Mouse (Mus musculus): ENCODE data around the gene Flvcr2. TPM values are rescaled to one million over a fixed set of nuclear protein-coding genes. Genes with fewer than 3 reads are reported as not detected.

Flvcr2 gene
- polyA plus RNA-seq, 1 experiment from 2014 or later: 1.5 TPM

GRCm38 (mm10) chr12:85705831-85706530 is 40.4 kb upstream of the Flvcr2 start:
- Histone ChIP-seq H3K4me1 (ENCODE audit: control insufficient read depth, insufficient read depth, low read length) (no peaks in the 10 kb centered on the region), H3K9me3 (ENCODE audit: control insufficient read depth, low read length) (no peaks in the 10 kb centered on the region), H3K4me3 (ENCODE audit: low read depth, low read length) (peak overlapping the region; percentile 32), H3K36me3 (ENCODE audit: control insufficient read depth, insufficient read depth, low read length) (no peaks in the 10 kb centered on the region), H3K9ac (ENCODE audit: low read length) (peak overlapping the region; percentile 49), H3K4me2 (ENCODE audit: low read depth) (peak overlapping the region; percentile 51), H3K27ac (ENCODE audit: low read depth, low read length) (no peak overlapping the region), H3K27me3 (ENCODE audit: control insufficient read depth, insufficient read depth, low read length) (no peaks in the 10 kb centered on the region)
- DNase-seq (ENCODE audit: low spot score) (no peak), ATAC-seq (ENCODE audit: insufficient read depth, low FRiP score, low TSS enrichment) (no peak)
- 23% methylated on average over 17 of the region's 17 CpGs for WGBS

GRCm38 (mm10) chr12:85706906-85707305 is 39.4 kb upstream of the Flvcr2 start:
- Histone ChIP-seq H3K27ac (ENCODE audit: low read depth, low read length) (no peak overlapping the region), H3K36me3 (ENCODE audit: control insufficient read depth, insufficient read depth, low read length) (no peaks in the 10 kb centered on the region), H3K27me3 (ENCODE audit: control insufficient read depth, insufficient read depth, low read length) (no peaks in the 10 kb centered on the region), H3K9me3 (ENCODE audit: control insufficient read depth, low read length) (no peaks in the 10 kb centered on the region), H3K4me3 (ENCODE audit: low read depth, low read length) (no peak overlapping the region), H3K4me2 (ENCODE audit: low read depth) (no peak overlapping the region), H3K9ac (ENCODE audit: low read length) (no peak overlapping the region), H3K4me1 (ENCODE audit: control insufficient read depth, insufficient read depth, low read length) (no peaks in the 10 kb centered on the region)
- no peak for DNase-seq (ENCODE audit: low spot score)
- WGBS: 86% methylated on average over 4 of the region's 4 CpGs
- no peak for ATAC-seq (ENCODE audit: insufficient read depth, low FRiP score, low TSS enrichment)

- no peaks in the 10 kb centered on the region for H3K27me3 ChIP-seq (ENCODE audit: control insufficient read depth, insufficient read depth, low read length)
- H3K9me3 ChIP-seq (ENCODE audit: control insufficient read depth, low read length): no peaks in the 10 kb centered on the region
- ATAC-seq (ENCODE audit: insufficient read depth, low FRiP score, low TSS enrichment) (no peak), DNase-seq (ENCODE audit: low spot score) (no peak)
- no peak overlapping the region for H3K4me2 ChIP-seq (ENCODE audit: low read depth)
- H3K4me1 ChIP-seq (ENCODE audit: control insufficient read depth, insufficient read depth, low read length): no peaks in the 10 kb centered on the region
- no peak overlapping the region for H3K4me3 ChIP-seq (ENCODE audit: low read depth, low read length)
- H3K36me3 ChIP-seq (ENCODE audit: control insufficient read depth, insufficient read depth, low read length): no peaks in the 10 kb centered on the region
- no peak overlapping the region for H3K9ac ChIP-seq (ENCODE audit: low read length)
- H3K27ac ChIP-seq (ENCODE audit: low read depth, low read length): no peak overlapping the region
- WGBS: 96% methylated on average over 11 of the region's 11 CpGs
Observed at GRCm38 (mm10) chr12:85707391-85707790, 38.9 kb upstream of the Flvcr2 start.

- no peak overlapping the region for H3K27ac ChIP-seq (ENCODE audit: low read depth, low read length)
- no peaks in the 10 kb centered on the region for H3K36me3 ChIP-seq (ENCODE audit: control insufficient read depth, insufficient read depth, low read length)
- H3K9ac ChIP-seq (ENCODE audit: low read length): no peak overlapping the region
- WGBS: 79% methylated on average over 12 of the region's 12 CpGs
- no peaks in the 10 kb centered on the region for H3K4me1 ChIP-seq (ENCODE audit: control insufficient read depth, insufficient read depth, low read length)
- no peak overlapping the region for H3K4me3 ChIP-seq (ENCODE audit: low read depth, low read length)
- DNase-seq (ENCODE audit: low spot score) (no peak), ATAC-seq (ENCODE audit: insufficient read depth, low FRiP score, low TSS enrichment) (no peak)
- H3K27me3 ChIP-seq (ENCODE audit: control insufficient read depth, insufficient read depth, low read length): no peaks in the 10 kb centered on the region
- no peaks in the 10 kb centered on the region for H3K9me3 ChIP-seq (ENCODE audit: control insufficient read depth, low read length)
- no peak overlapping the region for H3K4me2 ChIP-seq (ENCODE audit: low read depth)
Observed at GRCm38 (mm10) chr12:85708556-85708955, 37.8 kb upstream of the Flvcr2 start.

GRCm38 (mm10) chr12:85710695-85711094 is 35.6 kb upstream of the Flvcr2 start:
- Histone ChIP-seq H3K27me3 (ENCODE audit: control insufficient read depth, insufficient read depth, low read length) (no peaks in the 10 kb centered on the region), H3K4me2 (ENCODE audit: low read depth) (no peak overlapping the region), H3K36me3 (ENCODE audit: control insufficient read depth, insufficient read depth, low read length) (no peaks in the 10 kb centered on the region), H3K9me3 (ENCODE audit: control insufficient read depth, low read length) (no peaks in the 10 kb centered on the region), H3K9ac (ENCODE audit: low read length) (no peak overlapping the region), H3K4me3 (ENCODE audit: low read depth, low read length) (no peak overlapping the region), H3K4me1 (ENCODE audit: control insufficient read depth, insufficient read depth, low read length) (no peaks in the 10 kb centered on the region), H3K27ac (ENCODE audit: low read depth, low read length) (no peak overlapping the region)
- no peak for DNase-seq (ENCODE audit: low spot score)
- WGBS: 85% methylated on average over 7 of the region's 7 CpGs
- no peak for ATAC-seq (ENCODE audit: insufficient read depth, low FRiP score, low TSS enrichment)

GRCm38 (mm10) chr12:85712587-85712986 is 33.8 kb upstream of the Flvcr2 start:
- Histone ChIP-seq H3K27ac (ENCODE audit: low read depth, low read length) (no peak overlapping the region), H3K36me3 (ENCODE audit: control insufficient read depth, insufficient read depth, low read length) (no peaks in the 10 kb centered on the region), H3K4me3 (ENCODE audit: low read depth, low read length) (no peak overlapping the region), H3K9me3 (ENCODE audit: control insufficient read depth, low read length) (no peaks in the 10 kb centered on the region), H3K4me1 (ENCODE audit: control insufficient read depth, insufficient read depth, low read length) (no peaks in the 10 kb centered on the region), H3K27me3 (ENCODE audit: control insufficient read depth, insufficient read depth, low read length) (no peaks in the 10 kb centered on the region), H3K4me2 (ENCODE audit: low read depth) (no peak overlapping the region), H3K9ac (ENCODE audit: low read length) (no peak overlapping the region)
- DNase-seq (ENCODE audit: low spot score) (no peak), ATAC-seq (ENCODE audit: insufficient read depth, low FRiP score, low TSS enrichment) (no peak)
- WGBS: 91% methylated on average over 2 of the region's 2 CpGs

GRCm38 (mm10) chr12:85714126-85714525 is 32.2 kb upstream of the Flvcr2 start:
- Histone ChIP-seq H3K4me3 (ENCODE audit: low read depth, low read length) (no peak overlapping the region), H3K9ac (ENCODE audit: low read length) (no peak overlapping the region), H3K4me1 (ENCODE audit: control insufficient read depth, insufficient read depth, low read length) (no peaks in the 10 kb centered on the region), H3K9me3 (ENCODE audit: control insufficient read depth, low read length) (no peaks in the 10 kb centered on the region), H3K36me3 (ENCODE audit: control insufficient read depth, insufficient read depth, low read length) (no peaks in the 10 kb centered on the region), H3K27ac (ENCODE audit: low read depth, low read length) (no peak overlapping the region), H3K27me3 (ENCODE audit: control insufficient read depth, insufficient read depth, low read length) (no peaks in the 10 kb centered on the region), H3K4me2 (ENCODE audit: low read depth) (no peak overlapping the region)
- DNase-seq (ENCODE audit: low spot score) (no peak), ATAC-seq (ENCODE audit: insufficient read depth, low FRiP score, low TSS enrichment) (no peak)
- 91% methylated on average over 5 of the region's 5 CpGs for WGBS

GRCm38 (mm10) chr12:85725306-85725705 is 21.0 kb upstream of the Flvcr2 start:
- WGBS: 86% methylated on average over 4 of the region's 4 CpGs
- Histone ChIP-seq H3K9ac (ENCODE audit: low read length) (no peak overlapping the region), H3K9me3 (ENCODE audit: control insufficient read depth, low read length) (no peaks in the 10 kb centered on the region), H3K27me3 (ENCODE audit: control insufficient read depth, insufficient read depth, low read length) (no peaks in the 10 kb centered on the region), H3K4me3 (ENCODE audit: low read depth, low read length) (no peak overlapping the region), H3K4me1 (ENCODE audit: control insufficient read depth, insufficient read depth, low read length) (no peaks in the 10 kb centered on the region), H3K36me3 (ENCODE audit: control insufficient read depth, insufficient read depth, low read length) (no peaks in the 10 kb centered on the region), H3K27ac (ENCODE audit: low read depth, low read length) (no peak overlapping the region), H3K4me2 (ENCODE audit: low read depth) (no peak overlapping the region)
- DNase-seq (ENCODE audit: low spot score): no peak
- ATAC-seq (ENCODE audit: insufficient read depth, low FRiP score, low TSS enrichment): no peak

GRCm38 (mm10) chr12:85726729-85727397 is 19.5 kb upstream of the Flvcr2 start:
- DNase-seq (ENCODE audit: low spot score): no peak
- ATAC-seq (ENCODE audit: insufficient read depth, low FRiP score, low TSS enrichment): no peak
- no peak overlapping the region for H3K4me3 ChIP-seq (ENCODE audit: low read depth, low read length)

More at GRCm38 (mm10) chr12:85726729-85727397, 19.5 kb upstream of the Flvcr2 start:
- Histone ChIP-seq H3K27me3 (ENCODE audit: control insufficient read depth, insufficient read depth, low read length) (no peaks in the 10 kb centered on the region), H3K4me1 (ENCODE audit: control insufficient read depth, insufficient read depth, low read length) (no peaks in the 10 kb centered on the region), H3K36me3 (ENCODE audit: control insufficient read depth, insufficient read depth, low read length) (no peaks in the 10 kb centered on the region), H3K9me3 (ENCODE audit: control insufficient read depth, low read length) (no peaks in the 10 kb centered on the region), H3K4me2 (ENCODE audit: low read depth) (no peak overlapping the region), H3K27ac (ENCODE audit: low read depth, low read length) (no peak overlapping the region), H3K9ac (ENCODE audit: low read length) (no peak overlapping the region)
- WGBS: 72% methylated on average over 6 of the region's 6 CpGs
